Mouse (Mus musculus) lung, postnatal 0 days (tissue): Measurements from ENCODE around the gene Dcp1a. TPM values are rescaled to one million over a fixed set of nuclear protein-coding genes. Genes with fewer than 3 reads are reported as not detected.

ENCODE experiments used
- ATAC-seq: fragments of 200-750 bp; cut with Nextera tagmentation; 2 replicates; pipeline ENCODE4 v1.8.0; 2017; ENCODE audit warnings: moderate library complexity
- DNase-seq: peaks from one replicate; pipeline ENCODE4 v3.0.0-alpha.2; 2016; ENCODE audit warnings: low spot score
- H3K27ac ChIP-seq: fragments of 300-500 bp; sonication (generic); 2 replicates; pipeline ENCODE4 v1.5.1; 2014; ENCODE audit warnings: antibody characterized with exemption, mild to moderate bottlenecking, low read length, mixed read lengths
- H3K27me3 ChIP-seq: fragments of 300-500 bp; sonication (generic); replicated peaks from 2 replicates; pipeline ENCODE4 v1.6.1; 2014; ENCODE audit warnings: low read length, mixed read lengths; ENCODE audit not compliant: insufficient read depth
- H3K36me3 ChIP-seq: fragments of 300-500 bp; sonication (generic); 2 replicates; pipeline ENCODE4 v1.6.1; 2014; ENCODE audit warnings: low read length, mixed read lengths; ENCODE audit not compliant: insufficient read depth
- H3K4me1 ChIP-seq: fragments of 300-500 bp; sonication (generic); 2 replicates; pipeline ENCODE4 v1.6.1; 2014; ENCODE audit warnings: antibody characterized with exemption, low read depth, low read length, mixed read lengths; ENCODE audit not compliant: insufficient read depth
- H3K4me2 ChIP-seq: fragments of 300-500 bp; sonication (generic); replicated peaks from 2 replicates; pipeline ENCODE4 v1.6.1; 2014; ENCODE audit warnings: low read depth, mild to moderate bottlenecking, low read length, moderate library complexity, mixed read lengths
- H3K4me3 ChIP-seq: fragments of 300-500 bp; sonication (generic); 2 replicates; pipeline ENCODE4 v1.5.1; 2014; ENCODE audit warnings: low read depth, low read length
- H3K9ac ChIP-seq: fragments of 300-500 bp; sonication (generic); replicated peaks from 2 replicates; pipeline ENCODE4 v1.6.1; 2014; ENCODE audit warnings: low read depth, mild to moderate bottlenecking
- H3K9me3 ChIP-seq: fragments of 300-500 bp; sonication (generic); 2 replicates; pipeline ENCODE4 v1.6.1; 2016; ENCODE audit warnings: low read length, mixed read lengths
- CTCF ChIP-seq: IDR thresholded peaks from 2 replicates; pipeline ENCODE4 v1.5.1; 2016; ENCODE audit warnings: antibody characterized with exemption, mild to moderate bottlenecking
- EP300 ChIP-seq: IDR thresholded peaks from 2 replicates; pipeline ENCODE4 v1.6.1; 2016; ENCODE audit warnings: antibody characterized with exemption, mild to moderate bottlenecking, control low read depth
- WGBS: fragments of 180-500 bp; shearing (Covaris S2); extraction: QIAGEN DNeasy Blood & Tissue Kit; methylation state at CpG from one replicate; pipeline ENCODE4 v1.1.7; 2014; 5-methylcytosine and 5-hydroxymethylcytosine counted together
- polyA plus RNA-seq: library from polyadenylated mRNA; unstranded; fragments of >200 nt; fragmentation: Nextera tagmentation; extraction: Ambion mirVana; gene quantifications from 2 replicates; pipeline ENCODE4 v1.2.1, GENCODE M21; 2015

Dcp1a gene
- polyA plus RNA-seq, 1 experiment from 2014 or later, result 8.8 TPM

GRCm38 (mm10) chr14:30528961-30529360, 49.6 kb downstream of the Dcp1a start:
- H3K9me3 ChIP-seq, result no peaks in the 10 kb centered on the region
- TF ChIP-seq EP300 (no peak), CTCF (no peak)
- 80% methylated on average over 5 of the region's 5 CpGs for WGBS

GRCm38 (mm10) chr14:30529454-30529853, 50.1 kb downstream of the Dcp1a start:
- peaks cover 9% of the 10 kb centered on the region; the same call in 1 of the 2 replicates for H3K36me3 ChIP-seq
- H3K27ac ChIP-seq, result no peak overlapping the region
- ATAC-seq, result no peak
- H3K4me2 ChIP-seq, result no peak overlapping the region
- H3K4me3 ChIP-seq, result no peak overlapping the region
- no peaks in the 10 kb centered on the region for H3K4me1 ChIP-seq
- DNase-seq, result no peak
- H3K9me3 ChIP-seq, result no peaks in the 10 kb centered on the region
- no peak for TF ChIP-seq EP300
- no peak for TF ChIP-seq CTCF
- H3K9ac ChIP-seq, result no peak overlapping the region
- no peaks in the 10 kb centered on the region for H3K27me3 ChIP-seq
- WGBS, result 90% methylated on average over 12 of the region's 12 CpGs

More at GRCm38 (mm10) chr14:30528961-30529360, 49.6 kb downstream of the Dcp1a start:
- DNase-seq, result no peak
- H3K4me3 ChIP-seq, result no peak overlapping the region
- H3K9ac ChIP-seq, result no peak overlapping the region
- no peaks in the 10 kb centered on the region for H3K4me1 ChIP-seq
- no peak for ATAC-seq
- H3K36me3 ChIP-seq, result peaks cover 9% of the 10 kb centered on the region; the same call in 1 of the 2 replicates
- H3K4me2 ChIP-seq, result no peak overlapping the region
- no peaks in the 10 kb centered on the region for H3K27me3 ChIP-seq
- H3K27ac ChIP-seq, result no peak overlapping the region

GRCm38 (mm10) chr14:30530726-30531269, 51.5 kb downstream of the Dcp1a start:
- no peak overlapping the region for H3K27ac ChIP-seq
- no peak for TF ChIP-seq CTCF
- TF ChIP-seq EP300, result no peak
- no peak overlapping the region for H3K4me2 ChIP-seq
- WGBS, result 41% methylated on average over 8 of the region's 8 CpGs
- H3K27me3 ChIP-seq, result no peaks in the 10 kb centered on the region
- DNase-seq (peak; percentile 18), ATAC-seq (peak; percentile 46; the same call in 1 of the 2 replicates)
- no peaks in the 10 kb centered on the region for H3K4me1 ChIP-seq
- no peak overlapping the region for H3K9ac ChIP-seq
- peaks cover 9% of the 10 kb centered on the region; the same call in 1 of the 2 replicates for H3K36me3 ChIP-seq
- no peaks in the 10 kb centered on the region for H3K9me3 ChIP-seq
- H3K4me3 ChIP-seq, result no peak overlapping the region

- Histone ChIP-seq H3K9ac (no peak overlapping the region), H3K27ac (no peak overlapping the region), H3K4me2 (no peak overlapping the region), H3K9me3 (no peaks in the 10 kb centered on the region), H3K4me1 (no peaks in the 10 kb centered on the region), H3K4me3 (no peak overlapping the region), H3K27me3 (no peaks in the 10 kb centered on the region), H3K36me3 (peaks cover 9% of the 10 kb centered on the region; the same call in 1 of the 2 replicates)
- ATAC-seq (peak; percentile 30; the same call in 1 of the 2 replicates), DNase-seq (no peak)
- 72% methylated on average over 5 of the region's 5 CpGs for WGBS
- TF ChIP-seq EP300, result no peak
- no peak for TF ChIP-seq CTCF
These were observed 52.1 kb downstream of the Dcp1a start for GRCm38 (mm10) chr14:30531431-30531830.

- no peak overlapping the region for H3K27ac ChIP-seq
- no peak for ATAC-seq
- no peaks in the 10 kb centered on the region for H3K9me3 ChIP-seq
- peaks cover 9% of the 10 kb centered on the region; the same call in 1 of the 2 replicates for H3K36me3 ChIP-seq
- H3K27me3 ChIP-seq, result no peaks in the 10 kb centered on the region
- no peak overlapping the region for H3K4me3 ChIP-seq
- H3K4me1 ChIP-seq, result no peaks in the 10 kb centered on the region
- no peak for TF ChIP-seq CTCF
- no peak for TF ChIP-seq EP300
- 88% methylated on average over 6 of the region's 6 CpGs for WGBS
- H3K9ac ChIP-seq, result no peak overlapping the region
- H3K4me2 ChIP-seq, result no peak overlapping the region
- DNase-seq, result no peak
These were observed 52.6 kb downstream of the Dcp1a start for GRCm38 (mm10) chr14:30531896-30532295.

- H3K4me3 ChIP-seq, result no peak overlapping the region
- 56% methylated on average over 6 of the region's 6 CpGs for WGBS
- no peak for ATAC-seq
- H3K9me3 ChIP-seq, result no peaks in the 10 kb centered on the region
- H3K27me3 ChIP-seq, result no peaks in the 10 kb centered on the region
- no peaks in the 10 kb centered on the region for H3K4me1 ChIP-seq
- no peak for DNase-seq
- TF ChIP-seq EP300, result no peak
- TF ChIP-seq CTCF, result no peak
- no peak overlapping the region for H3K4me2 ChIP-seq
- no peak overlapping the region for H3K9ac ChIP-seq
- H3K27ac ChIP-seq, result no peak overlapping the region
- H3K36me3 ChIP-seq, result no peaks in the 10 kb centered on the region
These were observed 54.6 kb downstream of the Dcp1a start for GRCm38 (mm10) chr14:30533780-30534450.
